Mouse (Mus musculus) thymus, postnatal 36 days (tissue): ENCODE data around the gene Lamtor5.

Experiments used
- DNase-seq, 2 experiments: peaks; one replicate each; pipeline ENCODE4 v3.0.0; 2022; ENCODE audit warnings: mixed read lengths in 2 of 2

The Lamtor5 gene

GRCm38 (mm10) chr3:107278479-107279269 is at the start of gene Lamtor5:
Gene Lamtor5 (plus strand): TSS chr3:107278858.
- DNase-seq, result peak; percentile 88 to 89

GRCm38 (mm10) chr3:107229221-107229620 is 49.4 kb upstream of the Lamtor5 start:
- DNase-seq, result no peak

GRCm38 (mm10) chr3:107229822-107230221 is 48.8 kb upstream of the Lamtor5 start:
- no peak for DNase-seq

- DNase-seq, result no peak
Measured at GRCm38 (mm10) chr3:107230527-107230926, 48.1 kb upstream of the Lamtor5 start, which contains the start of gene A630076J17Rik. Gene A630076J17Rik (plus strand): TSS chr3:107230614.

- no peak for DNase-seq
Measured at GRCm38 (mm10) chr3:107231202-107231601, 47.5 kb upstream of the Lamtor5 start.

GRCm38 (mm10) chr3:107233351-107233813 is 45.3 kb upstream of the Lamtor5 start:
- peak; percentile 62 to 74 for DNase-seq

- DNase-seq, result no peak
Measured at GRCm38 (mm10) chr3:107233945-107234344, 44.7 kb upstream of the Lamtor5 start.

- no peak for DNase-seq
Measured at GRCm38 (mm10) chr3:107238051-107238450, 40.6 kb upstream of the Lamtor5 start.

GRCm38 (mm10) chr3:107238471-107238980 is 40.1 kb upstream of the Lamtor5 start:
- DNase-seq, result no peak

GRCm38 (mm10) chr3:107239607-107240006 is 39.1 kb upstream of the Lamtor5 start, which contains the start of gene Prok1:
Gene Prok1 (minus strand): TSS chr3:107239707.
- DNase-seq, result no peak

- DNase-seq, result no peak
Measured at GRCm38 (mm10) chr3:107241389-107242094, 37.1 kb upstream of the Lamtor5 start.

- DNase-seq, result no peak
Measured at GRCm38 (mm10) chr3:107246876-107247275, 31.8 kb upstream of the Lamtor5 start.

GRCm38 (mm10) chr3:107249042-107249441 is 29.6 kb upstream of the Lamtor5 start:
- no peak for DNase-seq

- DNase-seq, result no peak
Measured at GRCm38 (mm10) chr3:107250320-107250719, 28.3 kb upstream of the Lamtor5 start.

- DNase-seq, result no peak
Measured at GRCm38 (mm10) chr3:107252035-107252434, 26.6 kb upstream of the Lamtor5 start.

- DNase-seq, result no peak
Measured at GRCm38 (mm10) chr3:107253925-107254324, 24.7 kb upstream of the Lamtor5 start.

- DNase-seq, result no peak
Measured at GRCm38 (mm10) chr3:107255992-107256391, 22.7 kb upstream of the Lamtor5 start.

GRCm38 (mm10) chr3:107256724-107257123 is 21.9 kb upstream of the Lamtor5 start:
- DNase-seq, result no peak

GRCm38 (mm10) chr3:107257924-107258323 is 20.7 kb upstream of the Lamtor5 start:
- DNase-seq, result no peak

GRCm38 (mm10) chr3:107260956-107261850 is 17.5 kb upstream of the Lamtor5 start:
- peak; percentile 12 to 30 for DNase-seq

- DNase-seq, result no peak
Measured at GRCm38 (mm10) chr3:107261851-107262165, 16.9 kb upstream of the Lamtor5 start.

- no peak for DNase-seq
Measured at GRCm38 (mm10) chr3:107266814-107267345, 11.8 kb upstream of the Lamtor5 start.
